Mouse (Mus musculus) MEL (cell line): ENCODE data around the gene Phf2. TPM values are rescaled to one million over a fixed set of nuclear protein-coding genes. Genes with fewer than 3 reads are reported as not detected.

Source experiments
- DNase-seq: peaks from one replicate; pipeline ENCODE4 v3.0.0; 2011; ENCODE audit warnings: low read depth, low spot score
- H3K27ac ChIP-seq: 2 replicates; pipeline ENCODE4 v1.5.1; 2012; ENCODE audit warnings: low read depth, mild to moderate bottlenecking, control low read depth, low read length, moderate library complexity; ENCODE audit not compliant: control insufficient read depth
- H3K27me3 ChIP-seq, 2 experiments: fragments of 150-350 bp in 1 of 2; sonication (generic) in 1 of 2; 2 replicates each; pipeline ENCODE4 v1.6.1; 2012; ENCODE audit warnings: low read length in 2 of 2, mild to moderate bottlenecking in 2 of 2, improper control_type of control experiment in 1 of 2, moderate library complexity in 1 of 2; ENCODE audit not compliant: insufficient read depth in 2 of 2, control insufficient read depth in 1 of 2
- H3K36me3 ChIP-seq, 2 experiments: 2 replicates each; pipeline ENCODE4 v1.6.1; 2012 to 2014; ENCODE audit warnings: low read length in 2 of 2, improper control_type of control experiment in 1 of 2, inconsistent platforms in 1 of 2, mild to moderate bottlenecking in 1 of 2; ENCODE audit not compliant: insufficient read depth in 2 of 2, control insufficient read depth in 1 of 2
- H3K4me1 ChIP-seq, 2 experiments: fragments of 150-350 bp in 1 of 2; sonication (generic) in 1 of 2; 2 replicates each; pipeline ENCODE4 v1.6.1; 2012; ENCODE audit warnings: low read length in 2 of 2, improper control_type of control experiment in 1 of 2, mild to moderate bottlenecking in 1 of 2; ENCODE audit not compliant: insufficient read depth in 2 of 2, control insufficient read depth in 1 of 2
- H3K4me3 ChIP-seq, 2 experiments: fragments of 150-350 bp in 1 of 2; sonication (generic) in 1 of 2; 2 replicates each; pipeline ENCODE4 v1.5.1; 2012; ENCODE audit warnings: low read depth in 2 of 2, low read length in 2 of 2, mild to moderate bottlenecking in 2 of 2, moderate library complexity in 2 of 2, control low read depth in 1 of 2, improper control_type of control experiment in 1 of 2; ENCODE audit not compliant: control insufficient read depth in 1 of 2, insufficient read depth in 1 of 2
- H3K79me2 ChIP-seq: 2 replicates; pipeline ENCODE4 v1.6.1; 2012; ENCODE audit warnings: mild to moderate bottlenecking, low read length, moderate library complexity; ENCODE audit not compliant: control insufficient read depth, poor library complexity, insufficient read depth
- H3K9ac ChIP-seq: 2 replicates; pipeline ENCODE4 v1.6.1; 2012; ENCODE audit warnings: low read depth, mild to moderate bottlenecking, control low read depth, low read length, moderate library complexity; ENCODE audit not compliant: control insufficient read depth, poor library complexity, severe bottlenecking
- H3K9me3 ChIP-seq: fragments of 150-350 bp; sonication (generic); replicated peaks from 2 replicates; pipeline ENCODE4 v1.6.1; 2012; ENCODE audit warnings: mild to moderate bottlenecking, low read length, improper control_type of control experiment, moderate library complexity; ENCODE audit not compliant: insufficient read depth
- CTCF ChIP-seq, 3 experiments: IDR thresholded peaks in 2 of 3; conservative IDR thresholded peaks in 1 of 3; 2 replicates each; pipeline ENCODE4 v1.5.1; 2011 to 2012; ENCODE audit warnings: low read length in 3 of 3, low read depth in 2 of 3, mild to moderate bottlenecking in 2 of 3, improper control_type of control experiment in 1 of 3, inconsistent platforms in 1 of 3, mixed read lengths in 1 of 3, moderate library complexity in 1 of 3; ENCODE audit not compliant: control insufficient read depth in 1 of 3, insufficient read depth in 1 of 3, poor library complexity in 1 of 3, severe bottlenecking in 1 of 3
- E2F4 ChIP-seq: IDR thresholded peaks from 2 replicates; pipeline ENCODE4 v1.6.1; 2011; ENCODE audit warnings: low read depth, low read length, improper control_type of control experiment, borderline replicate concordance
- ELF1 ChIP-seq: IDR thresholded peaks from 2 replicates; pipeline ENCODE4 v1.6.1; 2014; ENCODE audit warnings: low read depth, mild to moderate bottlenecking, inconsistent platforms, low read length, improper control_type of control experiment, moderate library complexity
- ETS1 ChIP-seq: IDR thresholded peaks from 2 replicates; pipeline ENCODE4 v1.6.1; 2012; ENCODE audit warnings: low read depth, mild to moderate bottlenecking, inconsistent platforms, low read length, improper control_type of control experiment, moderate library complexity
- GATA1 ChIP-seq: IDR thresholded peaks from 2 replicates; pipeline ENCODE4 v1.6.1; 2011; ENCODE audit warnings: low read depth, low read length, improper control_type of control experiment
- HCFC1 ChIP-seq: IDR thresholded peaks from 2 replicates; pipeline ENCODE4 v1.6.1; 2012; ENCODE audit warnings: low read depth, mild to moderate bottlenecking, inconsistent platforms, low read length, improper control_type of control experiment, moderate library complexity
- JUND ChIP-seq: IDR thresholded peaks from 2 replicates; pipeline ENCODE4 v1.6.1; 2011; ENCODE audit warnings: low read depth, mild to moderate bottlenecking, improper control_type of control experiment, low read length
- MAFK ChIP-seq: IDR thresholded peaks from 2 replicates; pipeline ENCODE4 v1.6.1; 2011; ENCODE audit warnings: low read depth, mild to moderate bottlenecking, low read length, improper control_type of control experiment, borderline replicate concordance
- MAX ChIP-seq: IDR thresholded peaks from 2 replicates; pipeline ENCODE4 v1.6.1; 2011; ENCODE audit warnings: low read length, improper control_type of control experiment
- MAZ ChIP-seq: IDR thresholded peaks from 2 replicates; pipeline ENCODE4 v1.6.1; 2012; ENCODE audit warnings: low read depth, mild to moderate bottlenecking, inconsistent platforms, low read length, improper control_type of control experiment
- MEF2A ChIP-seq: IDR thresholded peaks from 2 replicates; pipeline ENCODE4 v1.6.1; 2014; ENCODE audit warnings: low read depth, mild to moderate bottlenecking, inconsistent platforms, low read length, improper control_type of control experiment; ENCODE audit not compliant: poor library complexity, insufficient replicate concordance, severe bottlenecking; ENCODE audit errors: extremely low read depth
- MYB ChIP-seq: IDR thresholded peaks from 2 replicates; pipeline ENCODE4 v1.6.1; 2011; ENCODE audit warnings: mild to moderate bottlenecking, low read depth, low read length, improper control_type of control experiment
- NELFE ChIP-seq: IDR thresholded peaks from 2 replicates; pipeline ENCODE4 v1.6.1; 2011; ENCODE audit warnings: low read depth, low read length, improper control_type of control experiment
- POLR2A ChIP-seq, 2 experiments: IDR thresholded peaks; 2 replicates each; pipeline ENCODE4 v1.6.1; 2011 to 2012; ENCODE audit warnings: low read length in 2 of 2, mild to moderate bottlenecking in 2 of 2, control low read depth in 1 of 2, improper control_type of control experiment in 1 of 2, low read depth in 1 of 2, moderate library complexity in 1 of 2; ENCODE audit not compliant: control insufficient read depth in 1 of 2, insufficient read depth in 1 of 2, poor library complexity in 1 of 2
- POLR2AphosphoS2 ChIP-seq: IDR thresholded peaks from 2 replicates; pipeline ENCODE4 v1.6.1; 2011; ENCODE audit warnings: low read length, improper control_type of control experiment
- POLR2AphosphoS5 ChIP-seq: IDR thresholded peaks from 2 replicates; pipeline ENCODE4 v1.6.1; 2012; ENCODE audit warnings: low read depth, borderline replicate concordance, mild to moderate bottlenecking, inconsistent platforms, low read length, moderate library complexity, mixed read lengths
- SMC3 ChIP-seq: IDR thresholded peaks from 2 replicates; pipeline ENCODE4 v1.6.1; 2011; ENCODE audit warnings: low read depth, low read length, improper control_type of control experiment
- TAL1 ChIP-seq: IDR thresholded peaks from 2 replicates; pipeline ENCODE4 v1.6.1; 2012; ENCODE audit warnings: mild to moderate bottlenecking, inconsistent platforms, low read length, moderate library complexity, mixed read lengths
- TBP ChIP-seq: IDR thresholded peaks from 2 replicates; pipeline ENCODE4 v1.8.0; 2011; ENCODE audit warnings: low read depth, low read length, improper control_type of control experiment
- TCF12 ChIP-seq: IDR thresholded peaks from 2 replicates; pipeline ENCODE4 v1.6.1; 2014; ENCODE audit warnings: low read depth, mild to moderate bottlenecking, inconsistent platforms, low read length, improper control_type of control experiment, moderate library complexity
- UBTF ChIP-seq: IDR thresholded peaks from 2 replicates; pipeline ENCODE4 v1.6.1; 2012; ENCODE audit warnings: low read depth, mild to moderate bottlenecking, inconsistent platforms, low read length, improper control_type of control experiment, moderate library complexity, borderline replicate concordance; ENCODE audit not compliant: insufficient read depth
- USF1 ChIP-seq: IDR thresholded peaks from 2 replicates; pipeline ENCODE4 v1.6.1; 2014; ENCODE audit warnings: low read depth, mild to moderate bottlenecking, inconsistent platforms, low read length, improper control_type of control experiment, moderate library complexity
- USF2 ChIP-seq, 2 experiments: IDR thresholded peaks; 2 replicates each; pipeline ENCODE4 v1.6.1; 2011 to 2012; ENCODE audit warnings: improper control_type of control experiment in 2 of 2, low read length in 2 of 2, borderline replicate concordance in 1 of 2, inconsistent platforms in 1 of 2, low read depth in 1 of 2, mild to moderate bottlenecking in 1 of 2; ENCODE audit not compliant: insufficient read depth in 1 of 2
- ZC3H11A ChIP-seq: IDR thresholded peaks from 2 replicates; pipeline ENCODE4 v1.6.1; 2012; ENCODE audit warnings: low read depth, mild to moderate bottlenecking, inconsistent platforms, low read length, improper control_type of control experiment
- ZKSCAN1 ChIP-seq: IDR thresholded peaks from 2 replicates; pipeline ENCODE4 v1.6.1; 2012; ENCODE audit warnings: low read depth, mild to moderate bottlenecking, inconsistent platforms, low read length, improper control_type of control experiment, moderate library complexity
- ZMIZ1 ChIP-seq: IDR thresholded peaks from 2 replicates; pipeline ENCODE4 v1.6.1; 2012; ENCODE audit warnings: low read depth, mild to moderate bottlenecking, inconsistent platforms, low read length, improper control_type of control experiment, moderate library complexity
- ZNF384 ChIP-seq: IDR thresholded peaks from 2 replicates; pipeline ENCODE4 v1.6.1; 2012; ENCODE audit warnings: low read depth, mild to moderate bottlenecking, inconsistent platforms, low read length, improper control_type of control experiment
- polyA plus RNA-seq, 2 experiments: library from polyadenylated mRNA; stranded (reverse) in 1 of 2; unstranded in 1 of 2; fragments of >175 nt in 1 of 2; fragments of >200 nt in 1 of 2; gene quantifications; 2 replicates each; pipeline versions ENCODE4 v1.2.1 to v1.2.4; 2012; ENCODE audit warnings: low replicate concordance in 2 of 2, low read depth in 1 of 2; ENCODE audit not compliant: insufficient read length in 2 of 2, insufficient read depth in 1 of 2, missing spikeins in 1 of 2
- total RNA-seq: library from RNA; depleted of rRNA; stranded (reverse); fragments of 300-350 nt; gene quantifications from 2 replicates; pipeline ENCODE4 v1.2.3, GENCODE M21; 2012

The Phf2 gene
- total and polyA plus RNA-seq, 3 experiments = 10.2 to 52.7 (median 29.6) TPM

DNA sequence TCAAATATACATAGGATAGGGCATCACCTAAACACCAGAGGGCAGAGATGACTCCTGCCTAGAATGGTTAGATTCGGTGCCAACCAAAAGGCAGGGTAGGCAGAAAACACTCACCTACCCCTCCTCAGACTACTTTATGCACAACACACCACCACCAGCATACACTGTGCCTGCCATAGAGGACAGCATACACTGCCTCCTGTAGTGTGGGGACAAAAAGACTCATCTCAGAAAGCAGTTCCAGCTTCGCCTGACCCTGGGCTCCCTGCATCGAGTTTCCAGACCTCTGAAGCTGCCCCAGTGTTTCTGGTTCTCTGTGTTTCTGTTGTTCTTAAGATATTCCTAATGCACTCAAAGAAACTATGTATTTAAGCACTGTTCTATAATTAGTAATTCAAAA lies 42.2 kb upstream of the Phf2 start:
- no peaks in the 10 kb centered on the region for H3K9me3 ChIP-seq
- H3K79me2 ChIP-seq = no peaks in the 10 kb centered on the region
- H3K9ac ChIP-seq = no peak overlapping the region
- DNase-seq = no peak
- no peaks in the 10 kb centered on the region for H3K27me3 ChIP-seq
- no peak overlapping the region for H3K4me3 ChIP-seq
- H3K27ac ChIP-seq = no peak overlapping the region
- H3K36me3 ChIP-seq = peaks cover 3 to 47% of the 10 kb centered on the region in 2 experiments
- peaks cover 0 to 6% of the 10 kb centered on the region in 2 experiments; a peak in 2 of 4 replicates for H3K4me1 ChIP-seq
- TF ChIP-seq USF2 (IDR thresholded peaks at IDR 0.05; ENCODE audit: borderline replicate concordance in 1 of 2, insufficient read depth in 1 of 2, low read depth in 1 of 2, low read length in 2 of 2) (no peak), POLR2A (IDR thresholded peaks at IDR 0.05; ENCODE audit: control insufficient read depth in 1 of 2, insufficient read depth in 1 of 2, low read depth in 1 of 2, low read length in 2 of 2, poor library complexity in 1 of 2) (no peak), GATA1 (no peak), JUND (no peak), MAX (no peak), ZC3H11A (no peak), SMC3 (no peak), POLR2AphosphoS5 (no peak), CTCF (IDR thresholded peaks at IDR 0.05 in 2 of 3, conservative IDR thresholded peaks at IDR 0.05 in 1 of 3; ENCODE audit: control insufficient read depth in 1 of 3, insufficient read depth in 1 of 3, low read depth in 2 of 3, low read length in 3 of 3, poor library complexity in 1 of 3, severe bottlenecking in 1 of 3) (no peak), TAL1 (no peak), TBP (no peak), MYB (no peak)

DNA sequence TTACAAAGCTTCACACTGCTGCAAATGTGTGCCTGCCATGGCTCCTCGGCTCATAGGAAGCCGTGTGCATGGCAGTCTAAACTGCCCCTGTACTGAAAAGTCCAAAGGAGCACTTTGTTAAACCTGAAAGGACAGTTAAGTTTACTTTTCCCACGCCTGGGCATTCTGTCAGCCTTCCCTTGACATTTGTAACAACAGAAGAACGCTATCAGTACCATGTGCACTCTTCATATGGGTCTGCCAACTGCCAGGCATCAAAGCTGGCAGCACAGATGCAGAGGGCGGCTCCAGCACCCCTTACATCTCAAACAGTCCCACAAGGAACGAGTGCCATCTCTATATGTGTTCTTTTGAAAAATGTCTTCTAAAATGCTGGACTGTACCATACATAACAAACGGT lies 40.5 kb upstream of the Phf2 start:
- H3K79me2 ChIP-seq = no peaks in the 10 kb centered on the region
- TF ChIP-seq ETS1 (no peak), TCF12 (no peak), MEF2A (no peak), ZMIZ1 (no peak), CTCF (IDR thresholded peaks at IDR 0.05 in 2 of 3, conservative IDR thresholded peaks at IDR 0.05 in 1 of 3; ENCODE audit: control insufficient read depth in 1 of 3, insufficient read depth in 1 of 3, low read depth in 2 of 3, low read length in 3 of 3, poor library complexity in 1 of 3, severe bottlenecking in 1 of 3) (no peak), NELFE (no peak), E2F4 (no peak), ZKSCAN1 (no peak), ZNF384 (no peak), TAL1 (no peak), HCFC1 (no peak), MAFK (no peak), JUND (no peak), POLR2AphosphoS2 (no peak), TBP (no peak), USF1 (no peak), MAZ (no peak), UBTF (no peak), ELF1 (no peak), POLR2A (IDR thresholded peaks at IDR 0.05; ENCODE audit: control insufficient read depth in 1 of 2, insufficient read depth in 1 of 2, low read depth in 1 of 2, low read length in 2 of 2, poor library complexity in 1 of 2) (no peak)
- no peaks in the 10 kb centered on the region for H3K9me3 ChIP-seq
- H3K4me1 ChIP-seq = no peaks in the 10 kb centered on the region
- no peak for DNase-seq
- no peaks in the 10 kb centered on the region for H3K27me3 ChIP-seq
- peaks cover 0 to 38% of the 10 kb centered on the region in 2 experiments; a peak in 2 of 4 replicates for H3K36me3 ChIP-seq
- H3K27ac ChIP-seq = no peak overlapping the region
- no peak overlapping the region for H3K9ac ChIP-seq
- no peak overlapping the region for H3K4me3 ChIP-seq
